Mouse (Mus musculus) fat pad, adult 2 months (tissue): ENCODE measurements around the gene Large2.

Source experiments
- DNase-seq: peaks from one replicate; pipeline ENCODE4 v3.0.0-alpha.2; 2011; ENCODE audit warnings: low read depth, low spot score; ENCODE audit errors: extremely low read depth

The Large2 gene

GRCm38 (mm10) chr2:92391116-92391515 is 16.4 kb upstream of the Large2 start:
- DNase-seq: no peak

GRCm38 (mm10) chr2:92390206-92390930 is 15.7 kb upstream of the Large2 start:
- no peak for DNase-seq

GRCm38 (mm10) chr2:92389645-92390044 is 15.0 kb upstream of the Large2 start:
- no peak for DNase-seq

GRCm38 (mm10) chr2:92388891-92389641 is 14.4 kb upstream of the Large2 start:
- DNase-seq: no peak

- no peak for DNase-seq
Observed at GRCm38 (mm10) chr2:92388081-92388517, 13.4 kb upstream of the Large2 start.

GRCm38 (mm10) chr2:92387646-92388045 is 13.0 kb upstream of the Large2 start:
- DNase-seq: no peak

- DNase-seq: no peak
Observed at GRCm38 (mm10) chr2:92386821-92387570, 12.3 kb upstream of the Large2 start.

- no peak for DNase-seq
Observed at GRCm38 (mm10) chr2:92385113-92386051, 10.7 kb upstream of the Large2 start.

GRCm38 (mm10) chr2:92384101-92384500 is 9.4 kb upstream of the Large2 start:
- DNase-seq: no peak

GRCm38 (mm10) chr2:92382759-92383158 is 8.1 kb upstream of the Large2 start:
- DNase-seq: no peak

GRCm38 (mm10) chr2:92381901-92382588 is 7.4 kb upstream of the Large2 start, which contains the start of gene 1700029I15Rik:
Gene 1700029I15Rik (plus strand): TSS chr2:92382538.
- DNase-seq: no peak

- DNase-seq: no peak
Observed at GRCm38 (mm10) chr2:92381161-92381560, 6.5 kb upstream of the Large2 start.

GRCm38 (mm10) chr2:92380495-92381050 is 5.9 kb upstream of the Large2 start:
- DNase-seq: no peak

- no peak for DNase-seq
Observed at GRCm38 (mm10) chr2:92379783-92380494, 5.3 kb upstream of the Large2 start.

- DNase-seq: no peak
Observed at GRCm38 (mm10) chr2:92377320-92377719, 2.7 kb upstream of the Large2 start.

- DNase-seq: no peak
Observed at GRCm38 (mm10) chr2:92376300-92376699, 1.6 kb upstream of the Large2 start.

- no peak for DNase-seq
Observed at GRCm38 (mm10) chr2:92375788-92376187, 1.1 kb upstream of the Large2 start.

- peak; percentile 89 for DNase-seq
Observed at GRCm38 (mm10) chr2:92375099-92375623, 492 bp upstream of the Large2 start.

- DNase-seq: no peak
Observed at GRCm38 (mm10) chr2:92373437-92373813, 1.2 kb downstream of the Large2 start.
